Mouse (Mus musculus): Measurements from ENCODE around the gene Mgmt. TPM values are rescaled to one million over a fixed set of nuclear protein-coding genes. Genes with fewer than 3 reads are reported as not detected.

Gene Mgmt
- total and polyA plus RNA-seq, 3 experiments, result 5.2 to 10.8 (median 8.5) TPM

DNA sequence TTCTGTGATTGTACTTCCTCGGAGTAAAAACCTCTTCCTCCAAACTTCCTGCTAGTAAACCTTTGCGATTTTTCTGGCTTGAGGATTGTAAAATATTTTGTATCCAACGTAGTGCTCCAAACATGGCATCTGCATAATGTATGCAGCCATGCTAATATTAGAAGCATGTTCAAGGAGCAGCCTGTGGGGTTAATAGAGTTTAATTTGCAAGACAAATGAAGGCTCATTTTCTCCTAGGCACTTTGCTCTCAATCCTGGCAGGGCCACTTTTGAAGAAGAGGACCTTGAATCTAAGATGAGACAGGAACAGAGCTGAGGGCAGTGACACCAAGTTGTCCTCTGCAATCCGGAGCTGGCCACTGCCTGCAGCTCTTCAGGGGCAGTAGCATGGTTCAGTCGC lies 141.5 kb downstream of the Mgmt start:
- no peaks in the 10 kb centered on the region for H3K27me3 ChIP-seq (replicated peaks)
- no peak overlapping the region for H3K4me3 ChIP-seq (replicated peaks in 1 of 3; ENCODE audit: low read depth in 2 of 3, low read length in 2 of 3, poor library complexity in 1 of 3)
- peak; percentile 63 for DNase-seq (ENCODE audit: extremely low read depth)
- H3K4me1 ChIP-seq (ENCODE audit: control insufficient read depth in 1 of 2, insufficient read depth in 2 of 2), result peaks cover 22 to 49% of the 10 kb centered on the region in 2 experiments
- H3K27ac ChIP-seq (ENCODE audit: insufficient read depth, low read depth), result no peak overlapping the region
- no peaks in the 10 kb centered on the region for H3K9me3 ChIP-seq (replicated peaks; ENCODE audit: low read length)
- peaks cover 0 to 4% of the 10 kb centered on the region in 2 experiments for H3K36me3 ChIP-seq (replicated peaks in 1 of 2; ENCODE audit: control insufficient read depth in 1 of 2, insufficient read depth in 1 of 2, low read length in 1 of 2)
- TF ChIP-seq ETS1 (conservative IDR thresholded peaks at IDR 0.05; ENCODE audit: low read depth, low read length) (peak; percentile 22; the same call in 1 of the 2 replicates), USF2 (conservative IDR thresholded peaks at IDR 0.05; ENCODE audit: low read depth, low read length) (no peak)
- dilution Hi-C loops (cut with MboI; ENCODE audit: extremely low pct_ligation_motif_present, extremely low pct_unique_long_range_greater_than_20kb, low sequenced_read_pairs) (no loop called here), in situ Hi-C loops (cut with MboI; ENCODE audit: low pct_ligation_motif_present, low pct_unique_long_range_greater_than_20kb, low sequenced_read_pairs) (no loop called here)
- no peaks in the 10 kb centered on the region for H3K79me2 ChIP-seq (replicated peaks; ENCODE audit: control insufficient read depth, extremely low read depth, insufficient read depth, poor library complexity, severe bottlenecking)
- no peak overlapping the region; the same call in 1 of the 2 replicates for H3K9ac ChIP-seq (ENCODE audit: insufficient read depth, low read depth)
- no peak overlapping the region; the same call in none of the 2 replicates for H3K4me2 ChIP-seq (ENCODE audit: insufficient read depth, low read depth, poor library complexity, severe bottlenecking)

DNA sequence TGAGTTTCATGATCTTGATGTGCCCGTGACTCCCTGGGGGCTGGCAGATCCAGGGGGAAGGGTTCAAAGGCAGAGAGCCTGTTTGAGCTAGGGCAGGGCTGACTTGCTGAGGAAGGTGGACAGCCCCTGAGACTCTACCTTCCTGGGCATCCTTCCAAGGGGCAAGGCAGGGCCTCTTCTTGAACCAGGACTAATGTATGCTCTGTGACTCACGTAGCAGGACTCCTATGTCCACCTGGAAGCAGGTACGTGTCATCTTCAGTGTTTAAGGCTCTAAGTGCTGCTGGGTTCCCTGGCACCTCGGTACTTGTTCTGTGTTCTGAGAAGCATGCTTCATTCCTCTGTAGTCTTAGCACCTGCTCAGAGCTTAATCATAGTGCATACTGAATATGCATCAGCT lies 143.1 kb downstream of the Mgmt start:
- TF ChIP-seq ELF1 (IDR thresholded peaks at IDR 0.05; ENCODE audit: low read depth, low read length) (no peak), POLR2A (IDR thresholded peaks at IDR 0.05; ENCODE audit: low read depth, low read length) (no peak), MEF2A (IDR thresholded peaks at IDR 0.05; ENCODE audit: borderline replicate concordance, low read depth, low read length) (no peak), MAFK (IDR thresholded peaks at IDR 0.05; ENCODE audit: insufficient replicate concordance, low read length) (no peak), ZMIZ1 (IDR thresholded peaks at IDR 0.05; ENCODE audit: low read depth, low read length) (no peak), ZC3H11A (IDR thresholded peaks at IDR 0.05; ENCODE audit: low read depth, low read length) (no peak), HCFC1 (IDR thresholded peaks at IDR 0.05; ENCODE audit: low read depth, low read length) (no peak), SIN3A (IDR thresholded peaks at IDR 0.05; ENCODE audit: low read length) (no peak), MYC (IDR thresholded peaks at IDR 0.05; ENCODE audit: low read depth, low read length) (no peak), CHD1 (IDR thresholded peaks at IDR 0.05; ENCODE audit: low read depth, low read length) (no peak), JUN (IDR thresholded peaks at IDR 0.05; ENCODE audit: insufficient read depth, low read depth, low read length) (no peak), CHD2 (IDR thresholded peaks at IDR 0.05; ENCODE audit: low read length) (no peak), RCOR1 (conservative IDR thresholded peaks at IDR 0.05; ENCODE audit: low read depth, low read length) (no peak), NRF1 (IDR thresholded peaks at IDR 0.05; ENCODE audit: low read depth, low read length) (no peak), POLR2AphosphoS2 (IDR thresholded peaks at IDR 0.05; ENCODE audit: low read depth, low read length) (no peak), TCF12 (IDR thresholded peaks at IDR 0.05; ENCODE audit: low read depth, low read length) (no peak), CTCF (conservative IDR thresholded peaks at IDR 0.05 in 1 of 2, IDR thresholded peaks at IDR 0.05 in 1 of 2; ENCODE audit: low read depth in 2 of 2, low read length in 2 of 2) (no peak), NELFE (IDR thresholded peaks at IDR 0.05; ENCODE audit: low read depth, low read length) (no peak), EP300 (IDR thresholded peaks at IDR 0.05; ENCODE audit: low read length) (no peak)
- no peak for DNase-seq (ENCODE audit: extremely low read depth)
- H3K27me3 ChIP-seq (replicated peaks), result no peaks in the 10 kb centered on the region
- H3K79me2 ChIP-seq (replicated peaks; ENCODE audit: control insufficient read depth, extremely low read depth, insufficient read depth, poor library complexity, severe bottlenecking), result no peaks in the 10 kb centered on the region
- in situ Hi-C loops (cut with MboI; ENCODE audit: low pct_ligation_motif_present, low pct_unique_long_range_greater_than_20kb, low sequenced_read_pairs) (no loop called here), dilution Hi-C loops (cut with MboI; ENCODE audit: extremely low pct_ligation_motif_present, extremely low pct_unique_long_range_greater_than_20kb, low sequenced_read_pairs) (no loop called here)
- H3K36me3 ChIP-seq (replicated peaks in 1 of 2; ENCODE audit: control insufficient read depth in 1 of 2, insufficient read depth in 1 of 2, low read length in 1 of 2), result peaks cover 0 to 4% of the 10 kb centered on the region in 2 experiments
- no peaks in the 10 kb centered on the region for H3K9me3 ChIP-seq (replicated peaks; ENCODE audit: low read length)
- H3K4me3 ChIP-seq (replicated peaks in 1 of 3; ENCODE audit: low read depth in 2 of 3, low read length in 2 of 3, poor library complexity in 1 of 3), result no peak overlapping the region
- peaks cover 22 to 49% of the 10 kb centered on the region in 2 experiments for H3K4me1 ChIP-seq (ENCODE audit: control insufficient read depth in 1 of 2, insufficient read depth in 2 of 2)
- no peak overlapping the region for H3K4me2 ChIP-seq (ENCODE audit: insufficient read depth, low read depth, poor library complexity, severe bottlenecking)
- H3K27ac ChIP-seq (ENCODE audit: insufficient read depth, low read depth), result no peak overlapping the region
- no peak overlapping the region for H3K9ac ChIP-seq (ENCODE audit: insufficient read depth, low read depth)

All from CH12.LX (cell line).